Mouse (Mus musculus) urinary bladder, postnatal 10 days (tissue): ENCODE measurements around the gene Nmral1.
"Not testable (repeated sequence)": the region's sequence is repeated elsewhere in the genome, so short reads cannot be mapped to it uniquely, and the experiment has no call there.

Source experiments
- DNase-seq: peaks from one replicate; pipeline ENCODE4 v3.0.0; 2022; ENCODE audit warnings: low spot score

Gene Nmral1

DNA sequence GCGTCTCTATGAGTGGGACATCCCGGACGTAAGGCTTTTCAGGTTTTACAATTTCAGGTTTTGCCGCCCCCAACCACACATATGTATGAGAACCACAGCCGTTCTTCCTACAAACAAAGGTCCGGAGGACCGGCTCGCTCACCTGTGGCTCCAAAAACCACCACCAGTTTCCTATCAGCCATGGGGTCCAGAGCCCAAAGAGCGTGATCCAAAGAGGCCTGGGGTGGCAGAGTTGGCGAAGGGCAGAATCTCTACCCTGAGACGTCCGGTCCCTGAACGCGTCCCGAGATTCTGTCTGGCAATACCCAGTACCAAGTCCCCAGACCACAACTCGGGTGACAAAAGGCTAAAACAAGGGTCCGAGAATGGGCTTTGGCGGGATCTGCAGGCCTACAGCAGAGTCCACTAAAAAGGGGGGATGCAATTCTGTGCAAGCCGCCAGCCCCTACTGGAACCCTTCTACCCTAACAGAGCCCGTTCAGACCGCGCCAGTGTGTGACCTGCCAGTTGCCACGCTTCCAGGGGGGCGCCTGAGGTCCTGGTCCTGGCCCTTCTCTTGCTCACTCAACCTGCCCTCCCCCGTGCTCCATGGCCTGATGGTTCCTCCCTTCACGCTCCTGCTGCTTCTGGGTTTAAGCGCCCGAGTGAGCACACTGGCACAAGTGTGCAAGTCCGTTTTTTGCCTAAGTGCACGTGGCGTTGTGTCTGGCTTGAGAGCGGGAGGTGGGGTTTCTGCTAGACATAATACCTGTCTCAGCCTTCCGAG lies at the start of gene Nmral1:
TSS of gene Nmral1 (minus strand) at position 604 of the 766 bp plus-strand sequence.
- no peak for DNase-seq

DNA sequence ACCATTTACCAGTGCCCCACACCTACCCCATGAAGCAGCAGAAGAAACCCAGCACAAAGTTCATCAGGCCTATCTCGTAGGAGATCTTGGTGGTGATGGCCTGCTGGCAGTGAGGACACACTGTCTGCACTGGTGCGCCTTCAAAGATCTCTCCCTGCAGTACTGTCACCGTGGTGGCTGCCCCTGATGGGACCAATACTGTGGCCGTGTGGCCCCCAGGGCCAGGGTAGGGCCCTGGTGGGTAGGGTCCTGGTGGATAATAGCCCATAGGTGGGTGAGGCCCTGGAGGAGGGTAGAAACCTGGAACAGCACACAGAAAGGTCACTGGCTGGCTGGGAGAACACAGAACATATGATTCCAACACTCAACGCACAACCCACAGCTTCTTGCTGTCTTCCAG lies 49.6 kb upstream of the Nmral1 start:
- DNase-seq: no peak

DNA sequence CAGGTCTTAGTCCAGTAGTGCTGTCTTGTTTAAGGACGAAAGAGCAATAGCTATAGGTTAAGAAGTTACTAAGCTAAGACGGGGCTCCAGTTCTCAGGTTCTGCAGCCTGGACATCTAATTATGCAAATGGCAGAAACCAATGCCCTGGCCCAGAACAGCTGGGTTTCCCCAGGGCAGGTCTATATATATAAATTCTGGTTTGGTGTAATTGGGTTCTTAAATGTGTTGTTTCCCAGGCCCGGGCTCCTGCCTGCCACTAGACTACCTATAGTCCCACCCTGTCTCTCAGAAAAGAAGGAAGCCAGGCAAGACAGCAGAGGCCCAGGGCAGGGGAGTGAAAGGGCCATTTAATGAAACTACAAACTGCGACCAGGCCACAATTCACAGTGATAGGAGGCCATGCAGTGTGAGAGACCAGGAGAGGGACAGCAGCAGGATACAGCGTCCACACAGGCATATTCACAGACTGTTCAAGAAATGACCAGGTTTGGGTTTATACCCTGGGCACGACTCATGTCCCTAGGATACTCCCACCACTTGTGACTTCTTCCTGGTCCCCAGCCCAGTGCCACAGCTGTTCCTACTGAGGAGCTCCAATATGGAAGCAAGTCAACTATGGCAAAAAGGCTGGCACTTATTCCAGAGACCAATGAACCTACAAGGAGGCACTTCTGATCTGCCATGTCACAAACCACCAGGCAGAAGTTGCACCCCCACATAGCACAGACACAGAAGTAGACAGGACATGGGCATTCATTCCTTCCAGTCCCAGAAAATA lies 48.0 kb upstream of the Nmral1 start:
- DNase-seq: no peak

DNA sequence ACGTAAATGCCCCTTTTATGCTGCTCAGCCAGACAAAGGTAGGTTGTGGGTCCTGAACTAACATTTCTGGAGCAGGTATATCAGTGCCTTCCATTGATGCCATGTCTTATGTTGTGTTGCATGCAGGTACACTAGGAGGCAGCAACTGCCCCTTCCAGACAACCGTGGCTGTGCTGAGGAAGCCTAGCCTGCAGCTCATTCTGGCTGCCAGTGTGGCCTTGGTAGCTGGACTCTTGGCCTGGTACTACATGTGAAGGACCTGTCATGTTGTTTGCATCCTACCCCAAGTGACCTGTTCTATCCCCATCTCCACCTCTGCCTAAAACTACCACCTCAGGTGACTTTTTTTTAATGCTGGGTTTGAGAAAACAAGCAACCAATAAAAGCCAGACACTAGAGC lies 46.7 kb upstream of the Nmral1 start:
- no peak for DNase-seq

DNA sequence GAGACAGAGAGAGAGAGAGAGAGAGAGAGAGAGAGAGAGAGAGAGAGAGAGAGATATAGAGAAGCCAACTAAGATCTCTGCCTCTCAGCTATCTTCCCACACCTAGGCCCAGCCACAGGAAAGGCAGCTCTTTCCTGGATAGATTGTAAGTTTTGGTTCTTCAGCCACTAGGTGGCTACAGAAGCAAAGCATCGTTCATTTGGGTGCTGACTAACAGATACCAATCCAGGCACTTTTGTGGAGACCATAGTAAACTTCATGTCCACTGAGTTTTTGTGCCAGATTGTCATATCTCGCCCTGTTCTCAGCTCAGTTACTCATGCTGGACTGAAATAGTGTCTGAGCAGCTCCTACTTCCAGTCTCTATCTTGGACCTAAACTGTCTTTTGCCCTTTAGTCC lies 44.1 kb upstream of the Nmral1 start:
- DNase-seq: no peak

DNA sequence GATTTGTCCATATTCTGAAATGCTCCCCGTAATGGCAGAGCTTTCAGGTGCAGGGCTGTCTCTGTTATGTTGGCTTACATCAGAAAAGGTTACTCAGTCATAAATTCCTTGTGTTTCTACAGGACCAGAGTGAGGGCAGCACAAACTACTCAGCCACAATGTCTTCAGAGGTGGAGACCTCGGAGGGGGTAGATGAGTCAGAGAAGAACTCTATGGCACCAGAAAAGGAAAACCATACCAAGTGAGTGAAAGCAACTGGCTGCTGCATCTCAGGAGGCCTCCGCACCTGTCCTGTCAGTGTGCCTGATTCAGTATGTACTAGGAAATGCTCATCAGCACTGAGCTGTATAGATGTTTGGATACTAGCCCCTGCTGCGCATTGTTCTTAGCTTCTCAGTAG lies 43.3 kb upstream of the Nmral1 start:
- DNase-seq: no peak

DNA sequence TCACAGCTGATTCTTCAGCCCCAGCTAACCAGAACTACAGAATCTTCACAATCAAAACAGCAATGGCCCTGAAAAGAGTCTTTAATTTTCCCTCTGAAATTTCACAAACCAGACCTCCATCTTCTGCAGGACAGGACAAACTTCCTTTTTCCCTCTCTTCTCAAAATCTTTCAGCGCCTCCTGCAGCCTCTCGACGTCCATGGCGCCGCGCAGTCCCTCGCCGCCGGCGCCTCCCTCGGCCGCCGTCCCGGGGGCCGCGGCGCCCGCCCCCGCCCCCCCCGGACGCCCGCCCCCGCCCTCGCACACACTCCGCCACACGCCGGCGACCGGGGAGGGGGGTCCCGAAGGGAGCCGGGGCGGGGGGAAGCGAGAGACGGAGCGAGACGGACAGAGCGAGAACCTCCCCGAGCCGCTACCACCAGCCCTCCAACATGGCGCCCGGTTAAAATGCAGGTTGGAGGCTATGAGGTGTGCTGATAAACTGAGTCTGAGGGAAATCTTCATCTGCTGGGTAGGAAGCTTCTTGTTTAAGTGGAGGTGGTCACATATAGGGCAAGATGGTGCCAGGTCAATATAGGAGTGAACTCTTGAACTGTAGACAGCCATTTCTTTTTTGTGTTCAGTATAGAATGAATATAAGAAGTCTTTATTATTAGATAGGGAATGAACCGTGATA lies 37.6 kb upstream of the Nmral1 start:
- not testable (repeated sequence) for DNase-seq

DNA sequence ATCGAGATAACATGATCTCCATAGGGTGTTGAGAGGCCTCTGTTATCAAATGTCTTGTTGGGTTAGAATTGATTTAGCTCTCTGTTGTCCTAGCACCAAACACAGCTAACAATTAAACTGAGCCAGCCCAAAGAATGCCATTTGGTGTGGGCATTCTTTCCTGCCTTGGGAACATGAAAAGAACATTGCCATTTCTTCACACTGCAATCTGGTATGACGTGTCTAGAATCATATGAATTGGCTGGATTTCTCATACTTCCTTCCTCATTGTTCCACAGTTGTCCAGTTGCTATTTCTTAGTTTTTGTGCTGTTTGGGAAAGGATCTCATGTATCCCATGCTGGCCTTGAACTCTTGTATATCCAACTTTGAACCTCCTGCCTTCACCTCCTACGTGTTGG lies 34.9 kb upstream of the Nmral1 start:
- no peak for DNase-seq

DNA sequence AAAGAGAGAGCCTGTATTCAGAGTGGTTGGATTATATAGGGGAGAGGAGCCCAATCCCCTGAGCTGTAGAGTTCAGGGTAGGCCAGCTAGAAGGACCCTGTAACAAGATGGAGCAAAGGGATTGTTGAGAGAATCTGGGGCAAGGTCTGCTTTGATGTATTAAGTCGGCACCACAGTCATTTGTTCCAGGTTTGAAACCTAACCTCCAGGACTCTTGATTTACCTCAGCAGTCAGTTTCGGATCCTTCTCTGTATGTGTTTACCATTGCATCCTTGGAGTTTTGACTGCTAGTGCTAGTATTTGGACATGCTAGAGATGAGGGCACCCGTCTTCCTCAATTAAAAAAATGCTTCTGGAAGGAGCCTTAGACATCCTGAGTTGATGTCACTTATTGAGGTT lies 33.0 kb upstream of the Nmral1 start:
- DNase-seq: no peak

DNA sequence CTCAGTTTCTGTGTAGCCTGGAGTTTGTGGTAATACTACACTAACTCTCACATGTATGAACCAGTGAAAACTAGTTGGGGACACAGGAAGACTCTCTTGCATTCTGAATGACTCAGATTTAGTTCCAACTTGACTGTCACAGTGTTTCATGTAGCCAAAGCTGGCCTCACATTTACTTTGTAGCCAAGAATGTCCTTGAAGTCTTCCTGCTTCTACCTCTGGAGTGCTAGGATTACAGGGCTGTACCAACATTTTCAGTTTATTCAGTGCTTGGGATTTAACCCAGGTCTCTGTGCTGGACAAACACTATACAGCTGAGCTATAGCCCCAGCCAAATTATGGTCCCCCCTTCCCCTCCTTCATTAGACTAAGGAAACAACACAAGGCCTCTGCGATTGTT lies 23.0 kb upstream of the Nmral1 start:
- no peak for DNase-seq

DNA sequence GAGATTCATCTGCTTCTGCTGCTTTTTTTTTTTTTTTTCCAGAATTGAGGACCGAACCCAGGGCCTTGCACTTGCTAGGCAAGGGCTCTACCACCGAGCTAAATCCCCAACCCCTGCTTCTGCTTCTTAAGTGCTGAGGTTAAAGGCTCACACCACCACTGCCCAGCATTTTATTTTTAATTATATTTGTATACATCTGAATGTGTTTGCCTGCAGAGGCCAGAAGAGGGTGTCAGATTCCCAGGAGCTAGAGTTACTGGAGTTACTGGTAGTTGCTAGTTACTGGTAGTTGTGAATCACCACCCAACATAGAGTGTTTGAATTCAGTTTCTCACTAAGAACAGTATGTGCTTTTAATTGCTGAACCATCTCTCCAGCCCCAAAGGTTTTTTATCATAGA lies 20.8 kb upstream of the Nmral1 start:
- no peak for DNase-seq

DNA sequence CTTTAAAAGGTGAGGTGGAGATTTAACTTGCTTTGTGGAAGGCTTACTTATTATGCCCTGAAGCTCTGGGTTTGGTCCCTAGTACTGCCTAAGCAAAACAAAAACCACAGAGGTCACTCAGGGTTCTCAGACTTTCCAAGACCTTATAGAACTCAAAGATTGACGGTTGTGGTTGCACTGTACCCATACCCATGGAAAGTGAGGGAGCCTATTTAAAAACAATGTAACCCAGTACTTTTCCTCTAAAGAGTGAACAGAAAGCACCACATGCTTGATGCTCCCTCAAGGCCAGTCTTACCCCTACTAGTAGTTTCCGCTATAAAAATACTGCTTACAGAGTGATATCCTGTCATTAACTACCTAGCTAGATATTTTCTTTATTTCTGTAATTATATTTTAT lies 17.1 kb upstream of the Nmral1 start:
- no peak for DNase-seq

DNA sequence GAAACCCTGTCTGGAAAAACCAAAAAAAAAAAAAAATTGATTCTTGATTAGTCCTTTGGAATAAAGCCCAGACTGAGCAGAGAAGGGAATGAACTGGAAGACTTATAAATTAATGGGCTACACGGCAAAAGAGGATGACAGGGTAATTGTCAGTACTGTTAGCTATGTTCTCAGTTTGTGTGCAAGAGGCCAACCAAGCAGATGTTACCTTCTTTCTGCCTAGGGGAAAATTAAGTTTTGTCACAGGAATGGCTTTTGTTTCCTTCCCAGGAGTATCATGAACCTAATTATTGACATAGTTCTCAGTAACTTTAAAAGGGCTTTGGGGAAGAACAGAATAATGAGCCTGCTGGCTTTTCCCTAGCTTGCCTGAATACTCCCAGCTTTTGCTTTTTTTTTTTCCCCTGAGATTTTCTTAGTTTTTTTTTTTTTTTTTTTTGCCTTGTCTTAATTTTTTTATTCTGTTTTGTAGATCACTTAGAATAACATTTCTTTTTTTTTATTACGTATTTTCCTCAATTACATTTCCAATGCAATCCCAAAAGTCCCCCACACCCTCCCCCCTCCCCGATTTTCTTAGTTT lies 11.7 kb upstream of the Nmral1 start:
- no peak for DNase-seq

DNA sequence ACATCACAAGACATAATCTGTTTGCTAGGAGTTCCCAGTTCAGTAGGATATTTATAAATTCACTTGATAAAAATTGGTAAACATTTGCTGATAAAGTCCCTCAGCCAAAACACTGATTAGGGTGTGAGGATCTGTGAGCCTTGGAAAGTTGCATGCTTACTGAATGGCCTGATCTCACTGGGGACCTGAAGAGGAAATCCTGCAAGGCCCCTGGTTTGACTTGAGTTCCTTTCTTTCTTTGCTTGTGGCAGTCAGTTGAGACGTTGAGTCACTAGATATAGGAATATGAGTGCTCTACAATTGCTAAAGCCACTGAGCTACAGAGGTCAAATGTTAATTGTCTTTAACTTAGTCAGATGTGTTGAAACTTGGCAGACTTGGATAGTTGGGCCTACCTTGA lies 8.8 kb upstream of the Nmral1 start:
- DNase-seq: no peak

DNA sequence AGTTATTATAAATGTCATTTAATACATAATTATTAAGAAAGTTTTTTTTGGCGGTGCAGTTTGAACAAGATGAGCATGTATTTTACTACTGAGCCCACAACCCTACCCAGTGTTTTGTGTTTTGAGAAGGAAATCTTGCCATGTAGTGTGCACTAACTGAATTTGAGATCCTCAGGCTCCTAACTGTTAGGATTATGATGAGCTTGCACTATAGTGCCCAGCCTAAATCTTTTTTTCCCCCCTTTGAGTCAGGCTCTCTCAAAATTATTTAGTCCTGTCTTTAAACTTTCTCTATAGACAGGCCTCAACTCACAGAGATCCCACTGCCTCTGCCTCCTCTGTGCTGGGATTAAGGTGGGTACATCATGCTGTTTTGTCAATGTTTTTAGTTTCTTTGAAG lies 8.4 kb upstream of the Nmral1 start:
- DNase-seq: no peak

DNA sequence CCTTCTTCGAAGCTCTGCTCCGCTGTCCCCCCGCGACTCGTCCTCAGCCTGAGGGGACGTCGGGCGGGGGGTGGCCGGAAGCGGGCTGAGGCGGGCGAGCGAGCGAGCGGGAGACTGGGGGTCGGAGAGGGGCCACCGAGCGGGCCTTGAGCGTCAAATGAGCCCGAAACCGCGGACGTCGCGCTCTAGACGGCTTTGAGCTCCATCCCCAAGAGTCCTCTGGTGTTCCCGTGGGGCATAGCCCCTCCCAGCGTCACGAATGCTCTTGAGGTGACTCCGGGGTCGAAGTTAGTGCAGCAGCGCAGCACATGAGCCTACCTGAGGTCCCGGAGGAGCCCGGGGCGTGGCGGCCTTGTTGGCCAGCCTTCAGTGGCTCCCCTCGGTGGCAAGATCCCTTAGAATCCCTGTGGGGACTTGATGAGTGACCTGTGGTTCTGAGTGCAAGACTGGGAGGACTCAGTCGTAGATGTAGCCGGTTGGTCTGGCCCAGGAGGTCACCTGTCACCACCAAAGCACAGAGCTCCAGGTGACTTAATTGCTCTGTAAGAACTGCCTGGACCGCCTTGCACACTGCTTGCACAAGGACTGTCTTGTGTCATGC lies 7.5 kb upstream of the Nmral1 start:
- no peak for DNase-seq

DNA sequence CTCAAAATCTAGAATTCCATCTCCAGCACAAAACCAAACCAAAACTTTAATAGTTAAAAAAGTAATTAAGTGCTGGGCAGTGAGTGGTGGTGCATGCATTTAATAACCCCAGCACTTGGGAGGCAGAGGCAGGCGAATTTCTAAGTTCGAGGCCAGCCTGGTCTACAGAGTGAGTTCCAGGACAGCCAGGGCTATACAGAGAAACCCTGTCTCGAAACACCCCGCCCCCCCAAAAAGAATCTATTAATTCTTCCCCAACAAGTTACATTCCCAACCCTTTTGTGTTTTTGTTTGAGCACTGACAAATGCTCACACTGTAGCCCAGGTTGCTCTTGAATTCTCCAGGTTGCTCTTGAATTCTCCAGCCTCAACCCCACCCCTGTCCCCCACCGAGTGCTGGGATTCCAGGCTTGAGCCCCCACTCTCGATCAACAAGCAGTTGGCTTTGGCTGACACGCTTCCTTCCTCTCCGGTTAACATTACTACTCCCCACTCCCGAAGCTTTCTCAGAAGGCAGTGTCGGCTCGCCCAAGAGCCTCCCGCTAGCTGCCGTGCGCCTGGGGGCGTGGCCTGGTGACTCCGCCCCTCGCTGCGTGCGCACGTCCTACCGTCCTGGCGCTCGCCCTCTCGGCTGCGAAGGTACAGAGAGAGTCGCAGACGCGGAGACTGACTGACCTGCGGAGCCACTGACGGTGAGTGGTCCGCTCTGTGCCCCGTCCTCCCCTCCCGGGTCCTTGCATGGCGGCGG lies 6.8 kb upstream of the Nmral1 start, which contains the start of gene Hmox2:
TSS of gene Hmox2 (plus strand) at position 582 of the 748 bp plus-strand sequence.
- peak; percentile 76 for DNase-seq

DNA sequence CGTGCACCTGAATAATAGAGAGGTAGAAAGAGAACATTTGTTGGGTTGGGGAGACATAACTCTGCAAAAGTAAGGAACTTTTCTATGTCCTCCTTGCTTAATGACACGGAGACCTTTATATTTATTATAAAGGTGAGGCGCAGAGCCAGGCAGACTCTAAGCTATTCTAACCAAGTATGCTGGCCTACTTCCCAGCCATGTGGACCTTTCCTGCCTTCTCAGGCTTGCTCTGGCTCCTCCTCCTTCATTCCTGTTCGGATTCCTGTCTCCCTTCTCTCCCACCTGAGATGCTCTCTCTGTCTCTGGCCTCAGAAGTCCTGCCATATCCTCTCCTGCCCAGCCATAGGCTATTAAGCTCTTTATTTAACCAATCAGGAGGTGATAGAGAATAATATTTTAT lies 6.1 kb upstream of the Nmral1 start:
- DNase-seq: no peak

DNA sequence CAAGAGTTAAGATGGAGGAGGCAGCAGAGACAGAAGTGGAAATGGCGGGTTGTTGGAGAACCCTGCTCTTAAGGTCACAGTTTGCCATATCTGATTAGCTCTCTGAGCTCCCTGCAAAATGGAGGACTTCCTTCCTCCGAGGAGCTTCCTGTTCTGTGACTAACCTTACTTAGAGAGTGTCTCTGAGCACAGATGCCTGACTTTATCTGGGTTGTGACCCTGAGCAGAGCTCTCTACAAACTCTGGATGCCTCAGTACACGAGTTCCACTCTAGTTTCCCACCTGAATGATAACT lies 3.7 kb upstream of the Nmral1 start:
- no peak for DNase-seq

DNA sequence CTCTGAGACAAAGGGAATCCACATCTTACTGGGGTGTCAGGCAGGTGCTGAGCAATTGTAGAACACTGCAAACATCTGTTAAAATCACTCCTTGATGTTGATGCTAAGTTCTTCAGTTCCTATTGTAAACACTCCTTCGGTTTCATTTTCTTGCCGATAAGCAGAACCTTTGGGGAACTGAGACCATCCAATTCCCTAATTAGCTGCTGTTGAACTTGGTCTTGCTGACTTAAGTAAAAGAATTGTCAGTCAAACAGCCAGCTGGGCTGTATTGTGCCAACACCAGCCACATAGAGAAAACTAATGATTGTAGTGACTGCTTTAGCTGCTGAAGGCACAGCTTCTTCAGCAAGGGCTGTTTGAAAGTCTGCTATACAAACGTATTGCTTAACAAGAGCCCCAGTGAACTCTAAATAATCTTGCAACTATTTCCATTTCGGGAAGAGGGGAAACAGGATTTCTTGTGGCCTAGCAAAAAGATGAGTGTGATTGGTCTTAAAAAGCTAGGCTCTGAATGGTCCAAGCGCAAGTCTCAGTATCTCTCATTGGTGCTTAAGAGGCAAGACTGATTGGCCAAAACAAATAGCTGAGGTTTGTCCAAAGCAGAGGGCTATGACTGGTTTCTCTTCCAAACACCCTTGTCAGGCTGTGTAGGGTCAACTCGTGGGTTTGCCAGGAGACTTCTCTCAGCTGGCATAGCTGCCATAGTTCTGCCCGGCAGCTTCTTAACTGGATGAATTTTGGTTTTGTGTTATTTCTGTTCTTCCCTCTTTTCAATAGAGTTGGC lies 3.2 kb upstream of the Nmral1 start:
- DNase-seq: no peak

DNA sequence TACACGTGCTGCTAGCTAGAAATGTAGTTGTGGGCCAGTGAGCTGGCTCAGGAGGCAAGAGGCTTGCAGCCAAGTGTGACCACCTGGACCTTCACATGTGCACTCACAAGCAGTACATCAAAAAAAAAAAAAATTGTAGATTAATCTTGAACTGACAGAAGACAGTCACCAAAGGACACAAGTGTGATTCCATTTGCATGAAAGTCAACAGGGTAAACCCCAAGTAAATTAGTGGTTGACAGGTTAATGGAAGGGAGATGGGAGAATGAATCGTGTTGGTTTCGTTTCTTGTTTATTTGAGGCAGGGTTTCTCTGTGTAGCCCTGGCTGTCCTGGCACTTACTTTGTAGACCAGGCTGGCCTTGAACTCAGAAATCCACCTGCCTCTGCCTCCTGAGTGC lies 1.3 kb downstream of the Nmral1 start:
- no peak for DNase-seq
